Mouse (Mus musculus) thymus, adult 18-20 months (tissue): ENCODE results near the gene Cavin3.

Experiments used
- DNase-seq, 2 experiments: peaks; one replicate each; pipeline ENCODE4 v3.0.0; 2022; ENCODE audit warnings: mixed read lengths in 2 of 2

Gene Cavin3

GRCm38 (mm10) chr7:105481505-105482411 lies at the start of gene Cavin3:
TSS of gene Cavin3 (minus strand) at chr7:105482300.
- peak in 1 of 2 experiments; percentile 6 for DNase-seq

- no peak for DNase-seq
Measured at GRCm38 (mm10) chr7:105528094-105528493, 46.0 kb upstream of the Cavin3 start.

GRCm38 (mm10) chr7:105527306-105527937 lies 45.3 kb upstream of the Cavin3 start:
- no peak for DNase-seq

GRCm38 (mm10) chr7:105524222-105524621 lies 42.1 kb upstream of the Cavin3 start:
- no peak for DNase-seq

GRCm38 (mm10) chr7:105520201-105520600 lies 38.1 kb upstream of the Cavin3 start:
- DNase-seq, result no peak

DNA sequence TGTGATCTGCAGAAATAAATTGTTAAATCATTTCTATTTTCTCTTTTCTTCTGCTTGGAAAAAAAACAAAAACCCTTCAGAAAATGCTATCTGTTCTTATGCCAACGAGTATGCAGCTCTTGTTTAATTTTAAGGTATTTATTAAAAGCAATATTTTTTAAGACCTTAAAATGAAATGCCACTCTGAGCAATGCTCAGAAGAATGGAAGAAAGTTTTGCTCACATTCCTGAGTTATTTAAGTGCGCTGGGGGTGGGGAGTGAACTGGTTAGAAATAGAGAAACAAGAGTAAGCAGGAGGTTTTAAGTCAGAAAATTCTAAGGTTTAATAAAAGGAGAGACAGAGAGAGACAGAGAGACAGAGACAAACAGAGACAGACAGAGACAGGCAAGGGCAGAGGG lies 37.7 kb upstream of the Cavin3 start:
- no peak for DNase-seq

DNA sequence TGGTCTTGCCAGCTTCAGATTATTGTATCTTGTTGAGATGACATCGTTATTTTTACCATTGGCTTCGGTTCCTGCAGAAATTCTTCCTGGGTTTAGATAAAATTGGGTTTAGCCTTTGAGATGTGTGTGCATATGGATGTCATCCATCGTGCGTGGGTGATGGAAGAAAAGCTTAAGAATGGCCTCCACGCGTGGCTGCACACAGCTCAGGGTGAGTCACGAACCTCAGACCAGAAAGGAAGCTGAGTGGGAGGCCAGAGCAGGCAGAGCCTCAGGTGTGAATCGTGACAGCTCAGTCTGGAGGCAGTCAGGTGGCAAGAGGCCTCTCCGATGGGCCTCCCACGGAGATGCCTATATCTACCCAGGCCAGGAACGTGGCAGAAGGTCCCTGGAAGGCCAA lies 37.2 kb upstream of the Cavin3 start:
- no peak for DNase-seq

DNA sequence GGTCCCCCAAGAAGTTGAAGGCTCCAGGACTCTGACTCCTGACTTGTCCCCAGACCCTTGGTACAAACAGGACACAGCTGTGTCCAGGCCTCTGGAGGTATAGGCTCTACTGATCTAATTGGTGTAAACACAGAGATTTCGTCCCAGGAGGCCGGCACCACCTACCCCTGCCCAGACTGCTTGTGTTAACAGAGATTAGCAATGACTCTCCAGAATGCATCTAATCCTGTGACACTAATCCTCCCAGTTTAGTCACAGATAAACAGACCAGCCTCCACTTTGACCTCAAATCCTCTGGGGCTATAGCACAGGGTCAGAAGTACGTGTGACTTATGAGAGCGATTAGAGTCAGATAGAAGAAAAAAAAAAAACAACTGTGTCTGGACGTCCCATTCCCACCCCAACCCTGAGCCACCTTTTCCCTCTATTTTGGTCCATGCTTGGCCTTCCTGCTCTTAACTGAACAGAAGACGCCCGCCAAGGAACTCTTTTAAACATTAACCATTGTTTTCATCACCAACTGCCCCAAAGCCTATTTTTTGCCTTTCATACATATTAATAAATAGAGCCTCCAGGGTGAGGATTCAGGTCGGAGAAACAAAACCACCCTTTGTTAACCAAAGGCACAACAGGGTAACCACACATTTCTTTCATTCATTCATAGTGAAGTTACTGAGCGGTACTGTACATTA lies 34.7 kb upstream of the Cavin3 start:
- DNase-seq, result no peak

- peak; percentile 14 to 25 for DNase-seq
Measured at GRCm38 (mm10) chr7:105515178-105515577, 33.1 kb upstream of the Cavin3 start.

DNA sequence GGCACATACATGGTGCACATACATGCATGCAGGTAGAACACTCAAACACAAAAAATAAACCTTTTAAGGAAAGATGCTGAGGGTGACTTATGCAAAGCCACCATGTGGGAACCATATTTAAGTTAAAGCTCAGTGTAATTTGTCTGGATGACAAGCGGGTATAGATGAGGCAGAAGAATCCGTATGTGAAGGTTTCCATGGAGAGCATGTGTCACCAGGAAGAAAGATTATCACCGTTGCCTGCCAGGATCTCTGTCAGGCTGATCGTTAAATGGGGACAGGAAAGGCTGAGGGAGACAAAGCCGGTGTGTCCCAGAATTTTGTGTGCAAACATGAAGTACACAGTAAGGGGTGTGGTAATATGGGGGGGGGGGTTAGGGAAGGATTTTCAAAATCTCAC lies 32.5 kb upstream of the Cavin3 start:
- DNase-seq, result no peak

- no peak for DNase-seq
Measured at GRCm38 (mm10) chr7:105513845-105514291, 31.8 kb upstream of the Cavin3 start.

GRCm38 (mm10) chr7:105510143-105510542 lies 28.0 kb upstream of the Cavin3 start:
- DNase-seq, result no peak

GRCm38 (mm10) chr7:105507257-105507656 lies 25.2 kb upstream of the Cavin3 start:
- DNase-seq, result no peak

GRCm38 (mm10) chr7:105501984-105502383 lies 19.9 kb upstream of the Cavin3 start:
- no peak for DNase-seq

- DNase-seq, result no peak
Measured at GRCm38 (mm10) chr7:105499676-105500075, 17.6 kb upstream of the Cavin3 start.

- DNase-seq, result no peak
Measured at GRCm38 (mm10) chr7:105498854-105499492, 16.9 kb upstream of the Cavin3 start.

DNA sequence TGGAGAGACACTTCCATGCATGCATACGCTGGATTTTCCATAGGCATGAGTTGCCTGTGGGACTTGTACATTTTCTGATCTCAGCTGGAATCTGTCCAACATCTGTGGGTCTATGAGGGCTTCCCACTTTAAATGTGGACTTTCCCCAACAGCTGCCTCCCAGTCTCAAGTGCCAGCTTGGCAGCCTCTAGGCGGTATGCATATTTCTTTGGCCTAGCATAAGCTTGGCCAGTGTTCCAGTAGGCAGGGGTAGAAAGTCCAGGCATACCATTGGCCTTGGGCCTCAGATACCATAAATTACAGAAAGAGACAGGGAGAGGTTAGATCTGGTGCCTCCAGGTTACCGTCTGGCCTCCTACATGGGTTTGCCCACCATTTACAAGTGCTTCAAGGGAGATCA lies 15.8 kb upstream of the Cavin3 start:
- DNase-seq, result no peak

- no peak for DNase-seq
Measured at GRCm38 (mm10) chr7:105487104-105487876, 5.2 kb upstream of the Cavin3 start.

- DNase-seq, result no peak
Measured at GRCm38 (mm10) chr7:105485029-105485428, 2.9 kb upstream of the Cavin3 start.

GRCm38 (mm10) chr7:105482426-105482825 lies 326 bp upstream of the Cavin3 start:
- DNase-seq, result no peak

DNA sequence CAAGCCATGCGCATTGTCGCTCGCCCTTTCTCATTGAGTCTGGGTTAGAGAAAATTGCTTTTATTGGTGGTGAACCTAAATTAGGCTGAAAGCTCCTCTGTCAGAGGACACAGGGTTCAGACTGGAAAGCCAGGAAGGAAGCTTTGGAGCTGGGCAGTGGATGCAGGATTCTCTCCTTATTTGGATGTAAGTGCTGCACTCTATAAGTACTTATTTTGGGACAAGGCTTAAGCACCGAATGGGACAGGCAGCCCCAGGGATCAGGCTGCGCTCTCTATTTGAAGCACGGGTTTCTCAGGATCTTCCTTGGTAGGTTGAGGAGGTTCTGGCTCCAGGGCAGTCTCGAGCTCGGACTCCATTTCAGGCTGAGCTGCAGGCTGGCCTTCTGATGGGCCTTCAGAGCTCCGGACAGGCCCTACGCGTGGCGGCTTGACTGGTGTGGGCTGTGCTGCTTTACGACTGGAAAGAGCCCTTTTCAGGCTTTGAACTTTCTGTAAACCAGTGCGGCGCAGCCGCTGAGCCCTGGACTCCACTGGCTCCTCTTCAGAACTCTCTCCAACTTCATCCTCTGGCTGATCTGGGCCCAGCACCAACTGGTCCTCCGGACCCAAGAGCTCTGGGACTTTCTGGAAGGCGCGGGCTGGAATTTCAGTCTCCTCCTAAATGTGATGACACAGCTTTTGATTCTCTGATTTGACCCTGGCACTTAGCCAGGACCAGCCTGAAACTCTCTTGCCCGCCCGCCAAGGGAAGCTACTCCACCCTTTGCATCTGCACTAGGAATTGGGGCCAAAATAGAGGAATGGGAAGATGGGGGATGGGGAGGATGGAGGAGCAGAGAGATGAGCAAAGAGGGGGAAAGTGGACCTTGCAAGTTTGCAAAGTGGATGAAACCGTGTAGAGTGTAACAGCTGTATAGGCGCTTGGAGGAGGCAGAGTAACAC lies 1.3 kb downstream of the Cavin3 start:
- DNase-seq, result peak in 1 of 2 experiments; percentile 2
